Mouse (Mus musculus) liver, embryonic 13.5 days (tissue): ENCODE results near the gene Sptb. TPM values are rescaled to one million over a fixed set of nuclear protein-coding genes. Genes with fewer than 3 reads are reported as not detected.

Source experiments
- ATAC-seq: fragments of 200-750 bp; cut with Nextera tagmentation; 2 replicates; pipeline ENCODE4 v1.8.0; 2017; ENCODE audit warnings: low read depth, mild to moderate bottlenecking, moderate number of reproducible peaks, moderate library complexity
- DNase-seq: peaks from one replicate; pipeline ENCODE4 v3.0.0; 2022
- H3K27ac ChIP-seq: fragments of 300-500 bp; sonication (generic); 2 replicates; pipeline ENCODE4 v1.5.1; 2015; ENCODE audit warnings: moderate library complexity, mild to moderate bottlenecking, inconsistent platforms
- H3K27me3 ChIP-seq: fragments of 300-500 bp; sonication (generic); 2 replicates; pipeline ENCODE4 v1.6.1; 2015; ENCODE audit warnings: mild to moderate bottlenecking, inconsistent platforms
- H3K36me3 ChIP-seq: fragments of 300-500 bp; sonication (generic); 2 replicates; pipeline ENCODE4 v1.6.1; 2015; ENCODE audit warnings: mild to moderate bottlenecking, inconsistent platforms
- H3K4me1 ChIP-seq: fragments of 300-500 bp; sonication (generic); replicated peaks from 2 replicates; pipeline ENCODE4 v1.6.1; 2015; ENCODE audit warnings: inconsistent platforms
- H3K4me2 ChIP-seq: fragments of 300-500 bp; sonication (generic); 2 replicates; pipeline ENCODE4 v1.6.1; 2015; ENCODE audit warnings: inconsistent platforms, mild to moderate bottlenecking, moderate library complexity
- H3K4me3 ChIP-seq: fragments of 300-500 bp; sonication (generic); replicated peaks from 2 replicates; pipeline ENCODE4 v1.5.1; 2015; ENCODE audit warnings: mild to moderate bottlenecking, inconsistent platforms
- H3K9ac ChIP-seq: fragments of 300-500 bp; sonication (generic); 2 replicates; pipeline ENCODE4 v1.6.1; 2015; ENCODE audit warnings: mild to moderate bottlenecking, inconsistent platforms
- H3K9me3 ChIP-seq: fragments of 300-500 bp; sonication (generic); replicated peaks from 2 replicates; pipeline ENCODE4 v1.6.1; 2016; ENCODE audit warnings: inconsistent platforms
- WGBS: fragments of 180-500 bp; shearing (Covaris S2); methylation state at CpG from one replicate; pipeline ENCODE4 v1.1.7; 2015; ENCODE audit not compliant: insufficient replicate concordance; 5-methylcytosine and 5-hydroxymethylcytosine counted together
- polyA plus RNA-seq: library from polyadenylated mRNA; unstranded; fragments of >200 nt; fragmentation: Nextera tagmentation; extraction: Ambion mirVana; gene quantifications from 2 replicates; pipeline ENCODE4 v1.2.1, GENCODE M21; 2015

Sptb gene
- polyA plus RNA-seq, 1 experiment from 2014 or later, result 39.7 TPM

DNA sequence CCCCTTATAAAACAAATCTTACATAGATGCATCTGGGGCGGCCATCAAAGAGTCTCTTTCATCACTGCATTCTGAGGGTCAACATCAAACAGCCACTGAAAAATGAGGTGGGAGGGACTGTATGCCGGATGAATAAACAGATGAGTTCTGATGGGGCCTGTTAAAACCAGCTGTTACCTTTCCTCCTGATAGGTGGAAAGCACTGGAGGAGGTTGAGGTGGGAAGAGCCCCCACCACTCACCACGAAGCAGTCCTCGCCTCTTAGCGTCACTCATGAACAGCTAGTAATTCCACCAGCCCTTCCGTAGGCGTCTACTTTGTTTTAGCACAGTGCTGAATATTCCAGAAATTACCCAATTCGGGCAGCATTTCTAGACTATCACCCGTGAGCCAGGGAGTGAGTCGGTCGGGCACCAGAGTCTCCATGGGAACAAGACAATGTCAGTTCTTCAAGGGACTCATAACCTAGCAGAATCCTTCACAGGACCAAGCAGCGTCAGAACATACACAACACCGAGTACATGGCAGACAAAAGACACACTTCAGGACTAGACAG lies 13.9 kb downstream of the Sptb start:
- 0 out of 2 replicates have a peak overlapping the region, but pooled peaks have one; percentile 8 for H3K4me2 ChIP-seq
- DNase-seq (no peak), ATAC-seq (no peak)
- 0 out of 2 replicates have a peak overlapping the region, but pooled peaks have one; percentile 25 for H3K27ac ChIP-seq
- WGBS, result 88% methylated on average over 13 of the region's 13 CpGs
- no peak overlapping the region for H3K4me3 ChIP-seq
- peaks cover 41% of the 10 kb centered on the region for H3K36me3 ChIP-seq
- H3K4me1 ChIP-seq, result peaks cover 92% of the 10 kb centered on the region
- H3K9ac ChIP-seq, result peak overlapping the region; percentile 13; the same call in 1 of the 2 replicates
- no peaks in the 10 kb centered on the region for H3K9me3 ChIP-seq
- H3K27me3 ChIP-seq, result no peaks in the 10 kb centered on the region

DNA sequence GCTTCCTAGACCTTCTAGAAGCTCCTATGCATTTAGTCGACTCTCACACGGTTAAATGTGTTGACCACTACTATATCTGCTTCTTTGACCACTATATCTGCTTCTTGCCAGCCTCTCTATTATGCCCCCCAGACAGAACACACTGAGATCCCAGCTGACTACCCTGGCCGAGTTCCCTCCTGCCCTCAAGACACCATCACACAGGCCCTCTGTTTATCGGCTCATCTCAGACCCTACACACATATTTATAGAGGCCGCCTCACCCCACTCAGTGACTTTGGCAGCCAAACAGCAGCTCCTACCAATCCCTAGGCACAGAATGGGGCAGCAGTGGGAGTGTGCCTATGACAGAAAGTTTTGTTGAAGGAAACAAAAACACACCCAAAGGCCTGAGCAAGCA lies 14.6 kb downstream of the Sptb start:
- H3K4me2 ChIP-seq, result peak overlapping the region; percentile 27
- peaks cover 92% of the 10 kb centered on the region for H3K4me1 ChIP-seq
- H3K9me3 ChIP-seq, result no peaks in the 10 kb centered on the region
- DNase-seq, result no peak
- H3K9ac ChIP-seq, result peak overlapping the region; percentile 39; the same call in 1 of the 2 replicates
- H3K27me3 ChIP-seq, result no peaks in the 10 kb centered on the region
- peak overlapping the region; percentile 20; the same call in 1 of the 2 replicates for H3K4me3 ChIP-seq
- peak overlapping the region; percentile 59 for H3K27ac ChIP-seq
- WGBS, result 59% methylated on average over 5 of the region's 5 CpGs
- peak; percentile 42; the same call in 1 of the 2 replicates for ATAC-seq
- peaks cover 41% of the 10 kb centered on the region for H3K36me3 ChIP-seq

DNA sequence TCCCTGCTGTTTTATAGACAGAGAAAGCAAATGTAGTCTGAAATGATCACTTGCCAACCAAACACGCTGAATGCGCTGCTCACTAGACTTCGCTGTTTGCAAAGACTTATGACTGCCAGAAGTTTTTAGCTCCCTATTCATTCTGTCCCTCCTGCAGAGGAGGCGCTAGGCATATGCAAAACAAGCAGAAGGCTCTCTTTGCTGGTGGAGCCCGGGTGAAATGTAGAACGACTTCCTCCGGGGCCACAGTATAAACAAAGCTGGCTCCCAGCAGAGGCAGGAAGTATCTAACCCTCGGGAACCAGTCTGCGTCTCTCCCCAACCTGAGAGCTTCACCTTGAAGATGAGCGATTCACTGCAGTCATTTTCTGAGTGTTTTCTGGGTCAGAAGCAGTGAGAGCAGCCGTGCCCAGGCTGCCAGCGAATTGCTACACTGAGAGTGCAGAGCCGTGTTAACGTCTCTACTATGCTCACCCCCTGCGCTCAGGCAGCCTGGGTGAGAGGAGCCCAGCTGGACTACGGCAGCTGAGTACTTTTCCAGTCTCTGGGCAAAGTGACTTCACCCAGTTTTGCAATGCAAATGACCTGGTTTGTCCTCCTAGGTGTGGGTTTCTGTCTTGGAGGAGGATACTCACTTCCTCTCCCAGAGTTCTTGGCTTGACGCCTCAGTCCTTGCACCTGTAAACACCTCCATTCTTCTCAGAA lies 15.4 kb downstream of the Sptb start:
- ATAC-seq (no peak), DNase-seq (no peak)
- Histone ChIP-seq H3K27me3 (no peaks in the 10 kb centered on the region), H3K4me2 (peak overlapping the region; percentile 48), H3K27ac (peak overlapping the region; percentile 59), H3K9ac (peak overlapping the region; percentile 39), H3K4me3 (peak overlapping the region; percentile 20; the same call in 1 of the 2 replicates), H3K9me3 (no peaks in the 10 kb centered on the region), H3K4me1 (peaks cover 92% of the 10 kb centered on the region), H3K36me3 (peaks cover 43% of the 10 kb centered on the region)
- WGBS, result 23% methylated on average over 17 of the region's 17 CpGs

DNA sequence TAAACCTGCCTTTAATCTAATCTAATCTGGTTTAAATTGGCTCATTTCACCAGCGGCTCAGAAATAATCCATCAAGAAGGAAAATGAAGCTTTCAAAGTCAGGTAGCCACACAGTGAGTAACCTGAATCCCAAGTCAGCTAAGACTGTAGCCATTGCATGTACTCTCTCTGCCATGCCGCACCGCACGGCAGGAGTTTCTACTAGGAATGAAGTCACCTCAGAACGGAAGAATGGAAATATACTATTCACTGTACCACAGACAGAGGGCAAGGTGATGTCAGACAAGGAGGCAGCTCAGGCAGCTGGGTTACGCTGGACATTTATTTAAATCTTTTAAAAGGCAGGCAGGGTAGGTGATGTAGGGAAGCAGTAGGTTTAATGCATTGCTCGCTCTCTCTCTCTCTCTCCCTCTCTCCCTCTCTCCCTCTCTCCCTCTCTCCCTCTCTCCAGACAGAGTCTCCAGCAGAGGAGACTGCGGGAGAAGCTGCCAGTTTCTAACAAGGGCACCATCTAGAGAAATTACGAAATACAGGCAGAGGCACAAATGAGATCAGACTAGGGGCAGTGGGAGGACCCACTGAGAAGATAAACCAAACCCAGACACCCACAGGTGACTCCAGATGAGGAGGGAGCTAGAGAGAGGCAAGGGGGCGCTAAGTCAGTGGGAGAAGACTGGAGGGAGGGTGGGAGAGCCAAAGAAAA lies 22.7 kb downstream of the Sptb start:
- Histone ChIP-seq H3K9me3 (no peaks in the 10 kb centered on the region), H3K4me2 (no peak overlapping the region), H3K4me1 (peaks cover 93% of the 10 kb centered on the region), H3K27ac (peak overlapping the region; percentile 35; the same call in 1 of the 2 replicates), H3K27me3 (no peaks in the 10 kb centered on the region), H3K36me3 (peaks cover 60% of the 10 kb centered on the region), H3K9ac (peak overlapping the region; percentile 16; the same call in 1 of the 2 replicates), H3K4me3 (no peak overlapping the region)
- DNase-seq, result no peak
- WGBS, result 81% methylated on average over 10 of the region's 10 CpGs
- ATAC-seq, result no peak

DNA sequence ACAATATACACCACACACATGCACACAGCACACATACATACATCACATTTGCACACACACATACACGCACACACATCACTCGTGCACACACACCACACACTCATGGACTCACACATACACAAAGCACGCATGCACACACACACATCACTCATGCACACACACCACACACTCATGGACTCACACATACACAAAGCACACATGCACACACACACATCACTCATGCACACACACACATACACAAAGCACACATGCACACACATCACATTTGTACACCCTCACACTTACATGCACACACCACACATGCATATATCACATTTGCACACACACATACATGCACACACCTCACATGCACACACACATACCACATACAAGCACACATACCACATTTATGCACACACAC lies 24.7 kb downstream of the Sptb start:
- Histone ChIP-seq H3K27me3 (no peaks in the 10 kb centered on the region), H3K4me3 (no peak overlapping the region), H3K4me2 (0 out of 2 replicates have a peak overlapping the region, but pooled peaks have one; percentile 0), H3K27ac (peak overlapping the region; percentile 43; the same call in 1 of the 2 replicates), H3K9ac (0 out of 2 replicates have a peak overlapping the region, but pooled peaks have one; percentile 56), H3K36me3 (peaks cover 75% of the 10 kb centered on the region), H3K9me3 (no peaks in the 10 kb centered on the region), H3K4me1 (peaks cover 93% of the 10 kb centered on the region)
- DNase-seq, result no peak
- no peak for ATAC-seq
- WGBS, result 90% methylated on average over 3 of the region's 3 CpGs

- Histone ChIP-seq H3K27ac (peak overlapping the region; percentile 43; the same call in 1 of the 2 replicates), H3K9me3 (no peaks in the 10 kb centered on the region), H3K4me1 (peaks cover 93% of the 10 kb centered on the region), H3K27me3 (no peaks in the 10 kb centered on the region), H3K9ac (peak overlapping the region; percentile 56), H3K4me3 (no peak overlapping the region), H3K4me2 (peak overlapping the region; percentile 15), H3K36me3 (peaks cover 73% of the 10 kb centered on the region)
- no peak for DNase-seq
- peak; percentile 42 for ATAC-seq
- WGBS, result 69% methylated on average over 6 of the region's 6 CpGs
Measured at GRCm38 (mm10) chr12:76684493-76684892, 25.9 kb downstream of the Sptb start.

- H3K4me2 ChIP-seq, result peak overlapping the region; percentile 34; the same call in 1 of the 2 replicates
- H3K27me3 ChIP-seq, result no peaks in the 10 kb centered on the region
- H3K36me3 ChIP-seq, result peaks cover 73% of the 10 kb centered on the region
- peak overlapping the region; percentile 98 for H3K27ac ChIP-seq
- no peak overlapping the region for H3K4me3 ChIP-seq
- H3K9ac ChIP-seq, result peak overlapping the region; percentile 56
- no peaks in the 10 kb centered on the region for H3K9me3 ChIP-seq
- peaks cover 100% of the 10 kb centered on the region for H3K4me1 ChIP-seq
- ATAC-seq (peak; percentile 53), DNase-seq (no peak)
Measured at GRCm38 (mm10) chr12:76681937-76682336, 28.4 kb downstream of the Sptb start.

DNA sequence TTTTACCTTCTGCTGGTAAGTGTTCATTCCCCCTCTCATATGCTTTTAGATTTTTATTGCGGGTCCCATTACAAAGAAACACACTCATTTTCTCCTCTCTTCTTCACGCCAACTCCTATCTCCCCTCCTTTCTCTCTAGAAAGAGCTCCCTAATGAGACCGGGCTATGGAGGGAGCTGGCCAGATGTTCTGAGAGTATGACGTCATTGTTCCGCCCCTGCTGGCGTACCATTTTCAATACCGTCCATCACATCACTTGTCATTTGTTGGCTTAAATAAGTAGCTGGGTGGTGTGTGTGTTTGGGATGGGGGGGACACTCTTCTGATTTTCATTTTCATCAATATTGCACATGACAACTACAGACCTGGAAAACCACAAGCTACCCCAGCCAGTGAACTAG lies 33.3 kb downstream of the Sptb start:
- H3K4me3 ChIP-seq, result peak overlapping the region; percentile 16; the same call in 1 of the 2 replicates
- no peak for DNase-seq
- peaks cover 53% of the 10 kb centered on the region for H3K36me3 ChIP-seq
- H3K9ac ChIP-seq, result peak overlapping the region; percentile 78
- H3K4me1 ChIP-seq, result peaks cover 98% of the 10 kb centered on the region
- ATAC-seq, result no peak
- H3K9me3 ChIP-seq, result no peaks in the 10 kb centered on the region
- H3K4me2 ChIP-seq, result peak overlapping the region; percentile 72
- 65% methylated on average over 7 of the region's 7 CpGs for WGBS
- no peaks in the 10 kb centered on the region for H3K27me3 ChIP-seq
- H3K27ac ChIP-seq, result peak overlapping the region; percentile 98

DNA sequence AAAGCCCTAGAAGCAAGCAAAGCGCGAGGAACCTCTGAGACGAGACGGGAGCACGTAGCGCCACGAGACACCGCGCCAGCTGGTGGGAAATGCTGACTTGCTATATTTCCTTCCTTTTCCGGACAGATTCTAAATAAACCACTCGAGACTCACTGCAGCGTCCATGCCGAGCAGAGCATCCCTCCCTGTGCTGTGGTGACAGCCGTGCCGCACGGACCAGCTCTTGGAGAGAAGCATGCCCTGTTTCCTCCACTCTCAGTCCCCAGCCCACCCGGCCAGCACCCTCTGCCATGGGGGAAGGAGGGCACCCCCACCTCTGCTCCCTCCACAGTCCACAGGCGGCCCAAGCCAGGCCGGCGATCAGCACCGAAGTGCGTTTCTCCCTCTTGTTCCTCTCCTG lies 33.9 kb downstream of the Sptb start:
- DNase-seq, result no peak

GRCm38 (mm10) chr12:76675364-76675763 lies 35.0 kb downstream of the Sptb start:
- peak overlapping the region; percentile 72 for H3K4me2 ChIP-seq
- peak overlapping the region; percentile 98 for H3K27ac ChIP-seq

More for the DNA sequence above, 33.9 kb downstream of the Sptb start:
- WGBS, result 68% methylated on average over 22 of the region's 22 CpGs
- peaks cover 98% of the 10 kb centered on the region for H3K4me1 ChIP-seq
- peak overlapping the region; percentile 98 for H3K27ac ChIP-seq
- ATAC-seq, result no peak
- peaks cover 52% of the 10 kb centered on the region for H3K36me3 ChIP-seq
- peak overlapping the region; percentile 72 for H3K4me2 ChIP-seq
- peak overlapping the region; percentile 78 for H3K9ac ChIP-seq
- H3K9me3 ChIP-seq, result no peaks in the 10 kb centered on the region
- H3K4me3 ChIP-seq, result peak overlapping the region; percentile 16
- no peaks in the 10 kb centered on the region for H3K27me3 ChIP-seq

GRCm38 (mm10) chr12:76673794-76674222 lies 36.5 kb downstream of the Sptb start:
- H3K4me3 ChIP-seq, result peak overlapping the region; percentile 34

More at GRCm38 (mm10) chr12:76675364-76675763, 35.0 kb downstream of the Sptb start:
- Histone ChIP-seq H3K9me3 (no peaks in the 10 kb centered on the region), H3K9ac (peak overlapping the region; percentile 78), H3K4me1 (peaks cover 98% of the 10 kb centered on the region), H3K36me3 (peaks cover 47% of the 10 kb centered on the region), H3K4me3 (peak overlapping the region; percentile 16), H3K27me3 (no peaks in the 10 kb centered on the region)
- no peak for ATAC-seq
- 37% methylated on average over 5 of the region's 5 CpGs for WGBS
- no peak for DNase-seq

More at GRCm38 (mm10) chr12:76673794-76674222, 36.5 kb downstream of the Sptb start:
- ATAC-seq (peak; percentile 86), DNase-seq (peak; percentile 84)
- 13% methylated on average over 12 of the region's 12 CpGs for WGBS
- Histone ChIP-seq H3K27me3 (no peaks in the 10 kb centered on the region), H3K27ac (peak overlapping the region; percentile 98), H3K4me2 (peak overlapping the region; percentile 72), H3K9ac (peak overlapping the region; percentile 78), H3K36me3 (peaks cover 40% of the 10 kb centered on the region), H3K9me3 (no peaks in the 10 kb centered on the region), H3K4me1 (peaks cover 98% of the 10 kb centered on the region)
